Mouse (Mus musculus) embryonic fibroblast, embryonic 13.5 days (primary cell): Measurements from ENCODE around the gene Dlg2.

Experiments used
- CTCF ChIP-seq: IDR thresholded peaks from 2 replicates; pipeline ENCODE4 v1.5.1; 2011; ENCODE audit warnings: mild to moderate bottlenecking, control low read depth, low read length, moderate library complexity, borderline replicate concordance; ENCODE audit not compliant: insufficient read depth
- POLR2A ChIP-seq: IDR thresholded peaks from 2 replicates; pipeline ENCODE4 v1.6.1; 2011; ENCODE audit warnings: low read depth, mild to moderate bottlenecking, control low read depth, low read length, moderate library complexity

DNA sequence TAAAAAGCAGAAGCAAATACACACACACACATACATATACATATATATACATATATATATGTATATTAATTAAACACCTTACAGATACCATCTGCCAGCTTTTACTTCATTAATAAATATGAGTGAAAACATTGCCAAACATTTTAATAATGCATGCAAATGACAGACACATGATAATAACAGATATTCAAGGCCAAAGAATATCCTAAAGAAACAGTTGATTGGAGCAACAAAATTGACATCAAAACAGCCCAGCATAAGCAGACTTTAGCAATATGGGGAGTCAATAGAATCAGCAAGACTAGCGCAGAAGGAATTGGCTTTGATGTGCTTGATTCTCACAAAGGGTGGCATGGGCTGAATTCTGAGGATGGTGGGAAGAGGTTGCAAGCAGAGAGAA lies 1568.5 kb downstream of the Dlg2 start:
- no peak for TF ChIP-seq CTCF
- no peak for TF ChIP-seq POLR2A
